Mouse (Mus musculus) megakaryocyte-erythroid progenitor cell, adult 5-6 weeks (primary cell): ENCODE results near the gene Plppr3. TPM values are rescaled to one million over a fixed set of nuclear protein-coding genes. Genes with fewer than 3 reads are reported as not detected.
A peak's percentile ranks its signal among the peaks of the same experiment; 100 is the strongest.

Source experiments
- ATAC-seq: replicated peaks from 2 replicates; pipeline ENCODE4 v1.8.0; 2016; ENCODE audit warnings: mild to moderate bottlenecking, inconsistent platforms; ENCODE audit not compliant: severe bottlenecking, poor library complexity, low FRiP score, low TSS enrichment
- total RNA-seq, 2 experiments: library from RNA; stranded (forward) in 1 of 2; stranded (reverse) in 1 of 2; fragments of 200-1000, 215-1000 nt in 1 of 2; fragments of >200 nt in 1 of 2; fragmentation: Nextera tagmentation in 1 of 2; gene quantifications; 2 replicates each; pipeline ENCODE4 v1.2.3; 2014 to 2017

The Plppr3 gene
- total RNA-seq, 2 experiments from 2014 or later = 15.0 TPM; not detected in 1

DNA sequence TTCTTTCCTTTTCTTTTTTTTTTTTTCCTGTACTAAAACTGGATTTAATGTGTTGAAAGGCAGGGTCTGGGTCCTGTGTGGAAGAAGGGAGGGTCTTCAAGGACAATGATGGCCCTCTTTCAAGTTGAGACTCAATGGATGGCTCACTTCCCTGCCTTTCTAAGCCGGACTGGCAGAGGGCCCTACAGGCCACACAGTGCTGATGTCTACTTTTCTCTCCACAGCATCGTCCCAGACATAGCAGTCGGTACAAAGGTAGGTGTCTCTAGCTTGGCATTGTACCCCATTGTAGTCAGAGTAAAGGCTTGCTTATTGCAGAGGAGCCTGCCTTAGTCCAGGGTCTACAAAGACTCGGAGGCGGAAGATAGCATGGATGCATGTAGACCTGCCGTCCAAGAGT, 18.2 kb downstream of the Plppr3 start:
- ATAC-seq = no peak

GRCm38 (mm10) chr10:79855558-79856184, 18.8 kb downstream of the Plppr3 start:
- no peak for ATAC-seq

DNA sequence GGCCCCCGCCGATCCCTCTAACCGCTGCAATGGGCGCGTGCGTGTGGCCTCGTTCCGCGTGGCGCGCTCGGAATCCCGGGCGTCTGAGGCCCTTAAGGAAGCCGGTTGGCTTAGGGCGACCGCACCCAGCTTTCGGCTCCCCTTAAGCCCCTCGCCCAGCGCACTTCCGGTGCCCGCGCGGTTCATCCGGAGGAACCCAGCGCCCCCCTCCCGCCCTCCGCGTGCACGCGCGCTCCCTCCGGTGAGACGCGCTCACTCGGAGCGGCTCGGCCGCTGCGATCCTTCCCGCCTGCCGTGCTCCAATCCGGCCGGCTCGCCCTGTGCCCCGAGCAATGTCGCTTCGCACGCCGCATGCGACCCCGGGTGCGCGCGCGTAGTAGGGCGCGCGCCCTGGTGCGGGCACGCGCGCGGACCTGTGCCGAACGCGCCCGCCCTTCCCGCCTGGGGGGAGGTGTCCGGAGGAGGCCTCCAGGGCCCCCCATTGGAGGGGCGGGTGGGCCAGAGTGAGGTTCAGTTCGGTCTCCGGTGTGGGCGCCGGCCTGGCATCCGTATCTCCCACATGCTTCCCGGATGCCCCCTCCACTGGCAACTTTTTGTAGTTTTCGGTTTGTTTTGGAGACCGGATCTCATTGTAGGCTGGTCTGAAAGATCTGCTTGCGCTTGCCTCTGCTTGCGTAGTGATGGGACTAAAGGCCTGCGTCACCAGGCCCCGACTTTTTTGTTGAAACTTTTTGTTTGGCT, 19.5 kb downstream of the Plppr3 start:
- ATAC-seq = no peak

DNA sequence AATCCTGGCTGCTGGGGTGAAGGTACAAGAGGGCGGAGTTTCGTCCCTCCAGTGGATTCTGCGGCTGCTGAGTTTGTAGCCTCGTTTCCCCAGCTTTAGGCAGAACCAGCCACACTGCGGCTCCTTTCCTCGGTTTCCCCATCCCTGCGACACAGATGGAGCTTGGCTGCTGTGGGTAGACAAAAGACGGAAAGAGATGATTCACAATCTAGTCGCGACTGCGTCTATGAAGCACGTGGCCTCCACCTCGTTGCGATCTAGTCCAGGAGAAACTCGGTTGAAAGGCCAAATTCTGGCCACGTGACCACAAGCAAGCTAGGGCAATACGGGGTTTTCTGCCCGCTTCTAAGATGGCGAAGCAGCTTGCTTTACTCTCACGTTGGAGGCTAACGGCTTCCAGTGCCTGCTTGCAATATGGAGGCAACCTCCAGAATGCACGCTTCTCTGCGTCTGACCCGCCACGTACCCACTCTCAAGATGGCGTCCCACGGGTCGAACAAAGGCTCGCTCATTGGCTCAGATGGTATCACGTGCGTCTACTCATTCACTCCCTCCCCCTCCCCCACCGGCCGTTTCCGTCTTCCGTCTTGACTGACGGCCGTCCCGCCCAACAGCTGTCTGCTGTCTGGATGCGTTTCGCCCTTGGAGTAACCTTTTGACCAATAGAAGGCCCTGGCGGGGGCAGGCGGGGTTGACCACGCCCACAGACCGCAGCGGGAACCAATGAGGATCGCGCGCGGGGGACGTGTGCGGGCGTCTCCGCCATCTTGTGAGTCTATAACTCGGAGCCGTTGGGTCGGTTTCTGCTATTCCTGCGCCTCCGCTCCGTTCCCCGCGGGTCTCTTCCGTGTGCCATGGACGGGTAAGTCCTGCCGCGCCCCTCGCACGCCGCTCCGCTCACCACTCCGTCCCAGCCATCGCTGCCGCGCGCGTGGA, 20.3 kb downstream of the Plppr3 start, which contains the start of gene Ptbp1:
Gene Ptbp1 (plus strand): TSS at position 568 of the 936 bp plus-strand sequence.
- peak; percentile 86 for ATAC-seq

DNA sequence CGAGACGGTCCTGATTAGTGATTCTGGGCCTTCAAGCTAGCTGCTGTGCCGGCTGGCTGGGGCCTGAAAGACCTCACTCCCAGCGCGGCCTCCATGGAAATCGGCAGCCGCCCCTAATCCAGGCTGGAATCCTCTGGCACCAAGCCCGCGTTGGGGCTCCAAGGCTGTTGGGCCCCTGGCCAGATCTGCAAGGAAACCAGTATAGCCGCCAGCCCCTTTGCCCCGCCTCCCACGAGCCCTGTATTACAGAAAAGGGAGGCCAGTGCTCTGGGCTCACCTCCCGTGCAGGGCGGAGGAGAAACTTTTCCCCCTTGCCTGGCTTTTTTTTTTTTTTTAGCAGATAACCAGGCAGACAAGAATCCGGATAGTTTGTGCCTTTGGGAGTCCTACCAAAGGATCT, 21.0 kb downstream of the Plppr3 start:
- ATAC-seq = no peak

DNA sequence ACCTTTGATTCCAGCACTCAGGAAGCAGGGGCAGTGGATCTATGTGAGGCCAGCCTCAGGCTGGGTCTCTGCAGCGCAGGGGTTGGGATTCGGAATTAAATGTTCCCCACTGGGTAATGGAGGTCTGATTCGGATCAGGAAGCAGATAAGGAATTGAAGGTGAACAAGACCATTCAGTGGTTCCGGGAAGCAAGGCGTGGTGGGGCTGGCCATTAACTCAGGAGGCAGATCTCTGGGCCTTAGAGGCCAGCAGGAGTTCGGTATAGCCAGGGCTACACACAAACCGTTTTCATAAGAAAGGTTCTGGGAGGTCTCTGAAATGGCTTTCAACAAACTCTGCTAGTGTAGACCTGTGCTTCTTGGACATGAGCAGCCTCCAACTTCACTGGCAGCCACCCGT, 21.6 kb downstream of the Plppr3 start:
- ATAC-seq = no peak

GRCm38 (mm10) chr10:79852107-79852789, 22.2 kb downstream of the Plppr3 start:
- no peak for ATAC-seq

DNA sequence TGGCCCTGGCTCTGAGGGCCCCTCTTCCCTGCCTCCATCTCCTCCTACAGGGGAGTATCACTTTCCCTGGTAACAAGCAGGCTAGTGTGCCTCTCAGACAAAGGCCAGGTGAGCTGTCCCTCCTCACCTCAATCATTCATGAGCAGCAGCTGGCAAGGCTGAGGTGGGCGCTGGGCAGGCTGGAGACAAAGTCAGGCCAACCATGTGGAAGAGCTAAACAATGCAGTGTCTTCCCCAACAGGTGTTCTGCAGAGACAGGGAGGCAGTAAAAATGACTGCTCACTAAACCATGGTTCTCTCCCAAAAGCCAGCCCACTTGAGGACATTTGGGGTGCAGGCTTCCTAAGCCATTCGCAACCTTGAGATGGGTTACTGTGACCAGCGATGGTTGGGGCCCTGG, 22.8 kb downstream of the Plppr3 start:
- no peak for ATAC-seq

GRCm38 (mm10) chr10:79849941-79850628, 24.3 kb downstream of the Plppr3 start:
- no peak for ATAC-seq

DNA sequence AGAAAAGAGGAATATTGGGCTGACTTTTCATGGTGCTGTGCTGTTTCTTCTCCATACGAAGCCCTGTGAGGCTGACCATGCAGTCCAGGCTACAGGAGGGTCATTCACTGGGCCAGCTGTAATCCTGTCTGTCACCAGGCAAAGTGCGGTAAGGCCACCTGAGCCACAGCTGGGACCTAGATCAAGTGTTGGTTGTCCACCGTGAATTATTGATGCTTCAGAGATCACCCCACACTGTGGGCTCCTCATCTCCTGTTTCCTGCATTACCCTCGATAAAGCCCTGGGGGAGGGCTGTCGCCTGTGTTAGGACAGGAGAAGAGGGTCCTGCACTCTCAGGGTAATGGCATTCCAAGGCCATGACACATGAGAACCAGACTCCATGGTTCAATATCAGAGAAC, 27.9 kb downstream of the Plppr3 start:
- ATAC-seq = no peak

DNA sequence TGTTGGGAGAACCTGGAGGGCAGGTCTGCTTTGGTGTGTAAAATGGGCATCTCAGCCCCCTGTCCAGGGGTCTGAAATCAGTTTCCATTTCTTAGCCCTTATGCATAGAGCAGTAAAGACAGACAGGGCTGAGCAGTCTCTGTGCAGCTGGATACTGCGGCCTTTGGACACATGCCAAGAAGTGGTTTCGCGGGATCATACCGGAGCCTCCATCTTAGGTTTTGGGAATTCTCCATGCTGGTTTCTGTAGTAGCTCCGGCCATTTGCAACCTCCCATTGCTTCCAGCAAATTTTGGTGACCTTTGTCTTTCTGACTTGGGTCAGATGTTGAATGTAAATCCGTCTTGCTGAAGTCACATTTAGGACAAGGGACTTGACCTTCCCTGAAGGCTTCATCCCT, 31.0 kb downstream of the Plppr3 start:
- ATAC-seq = no peak

- no peak for ATAC-seq
Observed at GRCm38 (mm10) chr10:79842322-79842721, 32.1 kb downstream of the Plppr3 start.

- ATAC-seq = peak; percentile 75
Observed at GRCm38 (mm10) chr10:79840644-79841551, 33.5 kb downstream of the Plppr3 start.

GRCm38 (mm10) chr10:79840091-79840490, 34.3 kb downstream of the Plppr3 start:
- peak; percentile 37 for ATAC-seq

DNA sequence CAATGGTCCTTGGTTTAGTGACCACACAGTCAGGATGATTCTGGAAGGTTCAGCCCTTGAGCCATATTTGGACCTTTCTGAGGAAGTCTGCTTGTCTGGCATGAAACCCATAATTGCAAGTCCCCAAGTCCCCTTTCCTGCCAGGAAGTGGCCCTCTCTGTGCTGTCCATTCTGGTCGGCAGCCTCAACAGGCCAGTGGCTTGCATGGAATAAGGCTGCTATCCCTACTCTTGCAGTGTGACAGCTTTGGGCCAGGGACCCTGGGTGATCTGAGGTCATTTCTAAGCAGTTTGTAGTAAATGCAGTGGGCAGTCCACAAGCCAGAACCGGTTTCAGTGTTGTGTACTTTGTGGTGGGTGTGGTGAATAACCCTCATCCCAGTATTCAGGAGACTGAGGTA, 36.3 kb downstream of the Plppr3 start:
- no peak for ATAC-seq

DNA sequence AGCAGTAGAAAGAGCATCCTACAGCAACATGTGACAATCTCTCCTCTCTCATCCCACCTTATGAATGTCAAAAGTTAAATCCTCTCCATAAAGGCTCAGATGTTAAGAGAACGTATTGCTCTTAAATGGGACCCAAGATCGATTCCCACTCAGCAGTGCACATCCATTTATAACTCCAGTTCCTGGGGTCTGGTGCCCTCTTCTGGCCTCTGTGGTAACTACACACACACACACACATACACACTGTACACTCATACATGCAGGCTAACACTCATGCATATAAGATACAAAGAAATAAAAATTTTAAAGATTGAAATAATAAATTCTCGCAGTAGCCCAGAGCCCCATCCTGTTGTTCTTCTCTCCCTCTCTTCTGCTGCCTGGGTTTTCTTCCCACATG, 37.5 kb downstream of the Plppr3 start:
- ATAC-seq = no peak

DNA sequence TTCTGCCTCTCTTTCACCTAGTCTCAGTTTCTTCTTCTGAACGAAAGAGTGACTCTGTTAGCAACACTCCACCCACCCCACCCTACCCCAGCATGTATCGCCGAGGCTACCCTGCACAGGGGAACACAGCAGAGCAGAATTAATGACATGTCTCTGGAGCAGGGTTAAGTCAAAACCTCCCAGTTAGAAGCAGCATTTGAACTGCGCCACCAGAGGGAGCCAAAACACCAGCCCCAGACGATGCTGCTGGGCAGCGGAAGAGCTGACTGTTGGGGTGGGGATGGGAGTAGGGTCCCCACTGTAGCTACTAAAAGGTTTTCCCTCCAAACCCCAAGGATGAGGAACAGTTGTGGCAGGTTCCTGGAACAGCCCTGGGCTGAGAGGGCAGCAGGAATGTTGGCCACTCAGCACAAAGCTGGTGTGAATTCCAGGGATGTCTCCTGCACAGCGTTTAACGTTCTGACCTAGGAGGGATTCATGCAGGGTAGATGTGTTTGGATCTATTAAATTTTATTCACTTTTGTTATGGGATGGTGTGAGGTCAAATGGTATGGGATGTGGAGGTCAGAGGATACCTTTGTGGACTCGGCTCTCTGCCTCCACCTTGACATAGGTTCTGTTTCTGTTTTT, 39.5 kb downstream of the Plppr3 start:
- peak; percentile 70 for ATAC-seq

DNA sequence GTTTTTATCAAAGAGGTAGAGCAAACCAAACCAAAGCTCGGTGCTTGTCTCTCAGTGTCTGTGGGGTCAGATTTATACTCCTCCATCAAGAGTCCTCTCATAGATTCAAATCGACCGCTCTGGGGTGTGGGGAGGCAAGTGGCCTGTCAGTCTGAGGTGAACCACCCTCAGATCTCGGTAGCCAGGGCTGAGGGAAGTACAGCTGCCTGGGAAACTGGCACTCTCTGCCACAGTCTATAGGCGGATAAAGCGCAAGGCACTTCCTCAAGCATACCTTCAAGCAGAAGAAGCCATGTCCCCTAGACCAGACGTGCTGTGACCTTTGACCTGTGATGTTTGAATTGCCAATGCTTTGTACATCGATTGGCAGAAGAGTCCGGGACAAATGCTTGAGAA, 41.6 kb downstream of the Plppr3 start:
- no peak for ATAC-seq
